Mouse (Mus musculus): ENCODE measurements at regions not wholly inside any gene's neighbourhood (a gene's known extent, or its start where the extent isn't known, plus 50 kb on each side); places are given as distances from the start of the nearest gene placed in this dataset.

DNA sequence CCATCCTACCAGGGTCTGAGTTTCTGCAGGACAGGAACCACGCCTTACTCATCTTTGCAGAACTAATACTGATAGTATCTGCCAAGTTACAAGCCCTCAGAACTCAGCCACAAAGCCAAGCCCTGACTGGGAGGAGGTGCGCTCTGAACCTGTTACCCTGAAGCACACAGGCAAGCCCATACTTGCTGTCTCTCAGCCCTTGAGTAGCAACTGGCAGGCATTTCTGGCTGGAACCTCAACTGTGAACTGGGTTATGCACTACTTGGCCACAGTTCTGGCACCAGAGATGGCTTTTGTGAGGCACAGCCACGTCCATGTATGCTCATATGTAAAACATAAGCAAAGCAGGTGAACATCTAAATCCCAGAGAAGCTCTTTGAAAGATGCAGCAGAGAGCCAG, 179.7 kb upstream of the Nfe2l3 start:
- TF ChIP-seq POLR2A (IDR thresholded peaks at IDR 0.05; ENCODE audit: low read depth, low read length) (peak; percentile 31), NRF1 (IDR thresholded peaks at IDR 0.05; ENCODE audit: low read depth, low read length) (no peak), ZMIZ1 (IDR thresholded peaks at IDR 0.05; ENCODE audit: low read depth, low read length) (peak; percentile 52; the same call in 1 of the 2 replicates), SIN3A (IDR thresholded peaks at IDR 0.05; ENCODE audit: low read length) (no peak), CTCF (conservative IDR thresholded peaks at IDR 0.05 in 1 of 2, IDR thresholded peaks at IDR 0.05 in 1 of 2; ENCODE audit: low read depth in 2 of 2, low read length in 2 of 2) (no peak), MEF2A (IDR thresholded peaks at IDR 0.05; ENCODE audit: borderline replicate concordance, low read depth, low read length) (no peak), HCFC1 (IDR thresholded peaks at IDR 0.05; ENCODE audit: low read depth, low read length) (no peak), UBTF (IDR thresholded peaks at IDR 0.05; ENCODE audit: low read depth, low read length) (no peak), TCF12 (IDR thresholded peaks at IDR 0.05; ENCODE audit: low read depth, low read length) (peak; percentile 47; the same call in 1 of the 2 replicates), MAFK (IDR thresholded peaks at IDR 0.05; ENCODE audit: insufficient replicate concordance, low read length) (no peak), ZNF384 (IDR thresholded peaks at IDR 0.05; ENCODE audit: low read depth, low read length) (no peak), ELF1 (IDR thresholded peaks at IDR 0.05; ENCODE audit: low read depth, low read length) (no peak), POLR2AphosphoS2 (IDR thresholded peaks at IDR 0.05; ENCODE audit: low read depth, low read length) (no peak), MYC (IDR thresholded peaks at IDR 0.05; ENCODE audit: low read depth, low read length) (no peak)
